22 mouse cellular contexts compared by ENCODE assay signal in the genomic region with DNA sequence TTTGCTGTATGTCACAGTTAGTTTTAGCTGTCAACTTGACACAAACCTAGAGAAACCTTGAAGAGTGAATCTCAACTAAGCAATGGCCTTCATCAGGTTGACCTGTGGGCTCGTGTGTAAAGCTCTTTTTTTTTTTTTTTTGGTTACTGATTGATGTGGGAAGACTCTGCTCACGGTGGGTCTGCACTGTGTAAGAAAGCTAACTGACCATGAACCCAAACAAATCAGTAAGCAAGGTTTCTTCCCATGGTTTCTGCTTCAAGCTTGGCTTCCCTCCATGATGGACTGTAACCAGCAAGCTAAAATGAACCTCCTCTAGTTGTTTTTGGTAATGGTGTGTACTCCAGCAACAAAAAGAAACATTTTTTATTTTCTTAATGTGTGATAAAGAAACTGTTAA. TPM values are rescaled to one million over a fixed set of nuclear protein-coding genes. Genes with fewer than 3 reads are reported as not detected.
DNase-seq lines count a peak whose midpoint lies in the region; ATAC-seq and TF ChIP-seq lines count a peak whose summit lies in the region.
"Had no signal": no experiment of that assay in that cellular context is flagged by ENCODE, and none has a peak within 500 bp of the region (broad histone marks: within the 10 kb centered on the region; RNA-seq: fewer than 3 reads in every experiment).

No protein-coding gene starts in this region.

- H3K9ac ChIP-seq in kidney, embryonic 15.5 days = no peak overlapping the region
- no peak overlapping the region for H3K9ac ChIP-seq in kidney, postnatal 0 days (ENCODE audit: low read depth, low read length)
- H3K9ac ChIP-seq: embryonic facial prominence, embryonic 13.5 days; embryonic facial prominence, embryonic 15.5 days; forebrain, embryonic 12.5 days had no signal

- 45% methylated on average over 2 of the region's 2 CpGs for whole genome bisulfite sequencing in kidney, embryonic 15.5 days
- WGBS in kidney, postnatal 0 days = 43% methylated on average over 2 of the region's 2 CpGs

- H3K27me3 ChIP-seq in kidney, embryonic 15.5 days = no peaks in the 10 kb centered on the region
- no peaks in the 10 kb centered on the region for H3K27me3 ChIP-seq in kidney, postnatal 0 days (ENCODE audit: insufficient read depth, low read length)
- H3K27me3 ChIP-seq: embryonic facial prominence, embryonic 13.5 days; embryonic facial prominence, embryonic 15.5 days; forebrain, embryonic 12.5 days had no signal

- H3K4me1 ChIP-seq in kidney, embryonic 15.5 days = peaks cover 31% of the 10 kb centered on the region; the same call in 1 of the 2 replicates
- H3K4me1 ChIP-seq in kidney, postnatal 0 days (replicated peaks; ENCODE audit: insufficient read depth, low read length) = peaks cover 4% of the 10 kb centered on the region; the same call in 1 of the 2 replicates
- H3K4me1 ChIP-seq: embryonic facial prominence, embryonic 13.5 days; embryonic facial prominence, embryonic 15.5 days; forebrain, embryonic 10.5 days; forebrain, embryonic 12.5 days had no signal

- ATAC-seq in kidney, embryonic 15.5 days (replicated peaks; ENCODE audit: low FRiP score) = 0 out of 2 replicates have a peak, but pooled peaks have one; percentile 44
- ATAC-seq in kidney, postnatal 0 days (replicated peaks; ENCODE audit: low FRiP score, low read depth) = no peak
- ATAC-seq: forebrain, embryonic 14.5 days had no signal

- H3K36me3 ChIP-seq in kidney, embryonic 15.5 days = peaks cover 42% of the 10 kb centered on the region
- H3K36me3 ChIP-seq in kidney, postnatal 0 days (ENCODE audit: insufficient read depth, low read length) = peaks cover 18% of the 10 kb centered on the region

- H3K4me2 ChIP-seq in kidney, embryonic 15.5 days = no peak overlapping the region
- H3K4me2 ChIP-seq in kidney, postnatal 0 days (ENCODE audit: low read length) = no peak overlapping the region
- H3K4me2 ChIP-seq: embryonic facial prominence, embryonic 13.5 days; embryonic facial prominence, embryonic 15.5 days; forebrain, embryonic 12.5 days had no signal

- DNase-seq in kidney, adult 9 months = peak; percentile 47
- no peak for DNase-seq in kidney, adult 11 months
- DNase-seq in kidney, postnatal 25 days = no peak
- no peak for DNase-seq in kidney, postnatal 0 days (ENCODE audit: low spot score)
- DNase-seq in kidney, postnatal 14 days = no peak
- DNase-seq: adrenal gland, adult 2 months; adrenal gland, postnatal 10 days; adrenal gland, postnatal 25 days; cerebellum, adult 11 months; cerebellum, adult 18-20 months; cerebellum, adult 8-10 months; cerebellum, adult 9-11 months; cerebellum, postnatal 14 days; cerebellum, postnatal 36 days; embryo, embryonic 11 days had no signal

- H3K4me3 ChIP-seq in kidney, embryonic 15.5 days (replicated peaks) = no peak overlapping the region
- no peak overlapping the region for H3K4me3 ChIP-seq in kidney, postnatal 0 days (replicated peaks; ENCODE audit: low read depth, low read length)
- H3K4me3 ChIP-seq: embryonic facial prominence, embryonic 13.5 days; embryonic facial prominence, embryonic 15.5 days; erythroblast, embryonic 14.5 days; forebrain, embryonic 10.5 days; forebrain, embryonic 12.5 days had no signal

- TF ChIP-seq CTCF in kidney, postnatal 0 days (IDR thresholded peaks at IDR 0.05; ENCODE audit: low read depth) = no peak

- H3K27ac ChIP-seq in kidney, embryonic 15.5 days = peak overlapping the region; percentile 71
- peak overlapping the region; percentile 58; the same call in 1 of the 2 replicates for H3K27ac ChIP-seq in kidney, postnatal 0 days
- H3K27ac ChIP-seq: embryonic facial prominence, embryonic 13.5 days; embryonic facial prominence, embryonic 15.5 days; forebrain, embryonic 10.5 days; forebrain, embryonic 12.5 days had no signal

- no peaks in the 10 kb centered on the region for H3K9me3 ChIP-seq in kidney, embryonic 15.5 days (replicated peaks)
- H3K9me3 ChIP-seq in kidney, postnatal 0 days (replicated peaks; ENCODE audit: low read length) = no peaks in the 10 kb centered on the region
- H3K9me3 ChIP-seq: embryonic facial prominence, embryonic 13.5 days; embryonic facial prominence, embryonic 15.5 days; forebrain, embryonic 10.5 days; forebrain, embryonic 12.5 days had no signal

RNA-seq across cellular contexts. Expression of gene Tet3, which starts 20.3 kb away (rescaled TPM):
- polyA plus RNA-seq in kidney, embryonic 15.5 days (2015; fragmentation: Nextera tagmentation; extraction: Ambion mirVana) = 51.0 and 51.4 TPM in 2 replicates
- polyA plus RNA-seq in kidney, postnatal 0 days (2015; fragmentation: Nextera tagmentation; extraction: Ambion mirVana) = 32.3 and 33.0 TPM in 2 replicates

RNA-seq across cellular contexts. Expression of gene Dguok, which starts 27.6 kb away (rescaled TPM):
- 75.6 and 83.8 TPM in 2 replicates for polyA plus RNA-seq in kidney, embryonic 15.5 days (2015; fragmentation: Nextera tagmentation; extraction: Ambion mirVana)
- 73.0 and 75.5 TPM in 2 replicates for polyA plus RNA-seq in kidney, postnatal 0 days (2015; fragmentation: Nextera tagmentation; extraction: Ambion mirVana)

RNA-seq across cellular contexts. Expression of gene Actg2, which starts 56.9 kb away (rescaled TPM):
- 25.1 and 130 TPM in 2 replicates for polyA plus RNA-seq in kidney, embryonic 15.5 days (2015; fragmentation: Nextera tagmentation; extraction: Ambion mirVana)
- polyA plus RNA-seq in kidney, postnatal 0 days (2015; fragmentation: Nextera tagmentation; extraction: Ambion mirVana) = 21.8 and 28.8 TPM in 2 replicates
- polyA plus RNA-seq: erythroblast, embryonic 14.5 days had no signal
